ENCODE assay signal across 23 mouse cellular contexts in genomic region chr16:90465154-90465553, GRCm38 (mm10).
"Had no signal": no experiment of that assay in that cellular context is flagged by ENCODE, and none has a peak within 500 bp of the region (broad histone marks: within the 10 kb centered on the region; RNA-seq: fewer than 3 reads in every experiment).

No protein-coding gene starts in this region.

- H3K4me3 ChIP-seq: limb, embryonic 12.5 days; limb, embryonic 15.5 days; liver, embryonic 15.5 days; megakaryocyte, embryonic 14.5 days; midbrain, embryonic 10.5 days; midbrain, embryonic 13.5 days; myocyte; neural tube, embryonic 13.5 days; stomach, embryonic 15.5 days had no signal

- DNase-seq: kidney, adult 9 months; kidney, postnatal 14 days; kidney, postnatal 4 days; left cerebral cortex, postnatal 4 days; lung, adult 2 months; lung, postnatal 36 days; retina, postnatal 1 day; right cerebral cortex, postnatal 25 days; spleen, adult 18-20 months; thymus, adult 2 months; thymus, postnatal 14 days; thymus, postnatal 4 days had no signal

- H3K9ac ChIP-seq: limb, embryonic 12.5 days; limb, embryonic 15.5 days; liver, embryonic 15.5 days; midbrain, embryonic 13.5 days; neural tube, embryonic 13.5 days; stomach, embryonic 15.5 days had no signal

- H3K27me3 ChIP-seq: limb, embryonic 12.5 days; limb, embryonic 15.5 days; liver, embryonic 15.5 days; megakaryocyte, embryonic 14.5 days; midbrain, embryonic 13.5 days; neural tube, embryonic 13.5 days; stomach, embryonic 15.5 days had no signal

- H3K4me1 ChIP-seq: liver, embryonic 15.5 days; megakaryocyte, embryonic 14.5 days; midbrain, embryonic 13.5 days had no signal

- H3K4me2 ChIP-seq: limb, embryonic 12.5 days; limb, embryonic 15.5 days; liver, embryonic 11.5 days; liver, embryonic 15.5 days; midbrain, embryonic 13.5 days; neural tube, embryonic 13.5 days; stomach, embryonic 15.5 days had no signal

- ATAC-seq: midbrain, embryonic 13.5 days; midbrain, embryonic 16.5 days had no signal

- H3K9me3 ChIP-seq: limb, embryonic 15.5 days; liver, embryonic 15.5 days; stomach, embryonic 15.5 days had no signal

- H3K27ac ChIP-seq: limb, embryonic 12.5 days; limb, embryonic 15.5 days; liver, embryonic 15.5 days; midbrain, embryonic 10.5 days; midbrain, embryonic 13.5 days; neural tube, embryonic 13.5 days; stomach, embryonic 15.5 days had no signal
